Mouse (Mus musculus) stomach, embryonic 16.5 days (tissue): ENCODE results near the gene Tsc2. TPM values are rescaled to one million over a fixed set of nuclear protein-coding genes. Genes with fewer than 3 reads are reported as not detected.

Source experiments
- ATAC-seq: fragments of 200-750 bp; cut with Nextera tagmentation; 2 replicates; pipeline ENCODE4 v1.8.0; 2017; ENCODE audit warnings: moderate number of reproducible peaks, moderate TSS enrichment; ENCODE audit not compliant: insufficient read depth, low FRiP score
- H3K27ac ChIP-seq: fragments of 300-500 bp; sonication (generic); 2 replicates; pipeline ENCODE4 v1.5.1; 2014; ENCODE audit warnings: low read length
- H3K27me3 ChIP-seq: fragments of 300-500 bp; sonication (generic); 2 replicates; pipeline ENCODE4 v1.6.1; 2014; ENCODE audit warnings: low read length, control low read depth, mixed read lengths; ENCODE audit not compliant: control insufficient read depth, insufficient read depth
- H3K36me3 ChIP-seq: fragments of 300-500 bp; sonication (generic); 2 replicates; pipeline ENCODE4 v1.6.1; 2014; ENCODE audit warnings: low read length; ENCODE audit not compliant: control insufficient read depth, insufficient read depth
- H3K4me1 ChIP-seq: fragments of 300-500 bp; sonication (generic); 2 replicates; pipeline ENCODE4 v1.6.1; 2014; ENCODE audit warnings: low read length, control low read depth, mixed read lengths; ENCODE audit not compliant: control insufficient read depth, insufficient read depth
- H3K4me2 ChIP-seq: fragments of 300-500 bp; sonication (generic); 2 replicates; pipeline ENCODE4 v1.6.1; 2014; ENCODE audit warnings: low read depth, low read length, mixed read lengths
- H3K4me3 ChIP-seq: fragments of 300-500 bp; sonication (generic); replicated peaks from 2 replicates; pipeline ENCODE4 v1.5.1; 2014; ENCODE audit warnings: mild to moderate bottlenecking, low read length
- H3K9ac ChIP-seq: fragments of 300-500 bp; sonication (generic); 2 replicates; pipeline ENCODE4 v1.6.1; 2014; ENCODE audit warnings: low read length
- H3K9me3 ChIP-seq: fragments of 300-500 bp; sonication (generic); replicated peaks from 2 replicates; pipeline ENCODE4 v1.6.1; 2016; ENCODE audit warnings: low read length, control low read depth; ENCODE audit not compliant: control insufficient read depth
- WGBS: fragments of 180-500 bp; shearing (Covaris S2); extraction: QIAGEN DNeasy Blood & Tissue Kit; methylation state at CpG from one replicate; pipeline ENCODE4 v1.1.7; 2014; 5-methylcytosine and 5-hydroxymethylcytosine counted together
- polyA plus RNA-seq: library from polyadenylated mRNA; unstranded; fragments of >200 nt; fragmentation: Nextera tagmentation; extraction: Ambion mirVana; gene quantifications from 2 replicates; pipeline ENCODE4 v1.2.1, GENCODE M21; 2015

Tsc2 gene
- polyA plus RNA-seq, 1 experiment from 2014 or later, result 53.1 TPM

DNA sequence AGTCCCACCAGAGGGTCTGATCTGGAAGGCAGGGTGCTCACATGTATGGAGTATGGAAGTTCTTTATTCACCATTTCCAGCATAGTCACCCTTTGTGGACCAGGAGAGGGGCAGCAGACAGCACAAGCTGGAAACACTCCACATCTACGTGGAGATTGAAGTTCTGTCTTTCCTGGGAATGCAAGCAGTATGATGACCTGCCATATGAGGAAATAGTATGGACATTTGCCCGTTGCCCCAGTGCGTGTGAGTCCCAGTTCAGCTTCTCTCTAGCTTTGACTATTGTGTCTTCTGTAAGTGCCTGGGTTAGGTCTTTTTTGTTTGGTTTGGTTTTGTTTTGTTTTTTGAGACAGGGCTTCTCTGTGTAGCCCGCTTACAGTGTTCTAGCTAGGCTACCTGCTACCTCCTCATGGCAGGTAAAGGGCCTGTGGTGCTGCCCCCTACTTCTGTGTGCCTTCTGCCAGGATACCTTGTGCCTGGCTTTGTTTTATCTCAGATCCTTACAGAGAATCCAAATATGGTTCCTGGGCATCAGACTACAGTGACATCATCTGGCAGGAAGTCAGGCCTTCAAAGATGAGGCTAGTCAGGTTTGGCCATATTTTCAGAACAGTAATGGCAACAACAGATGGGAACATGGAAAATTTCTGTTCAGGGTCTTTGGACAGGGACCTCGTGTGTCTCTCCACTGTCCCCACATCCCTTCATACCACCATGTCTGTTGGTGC is 72.0 kb downstream of the Tsc2 start:
- Histone ChIP-seq H3K4me3 (no peak overlapping the region), H3K27me3 (no peaks in the 10 kb centered on the region), H3K4me1 (peaks cover 27% of the 10 kb centered on the region), H3K36me3 (no peaks in the 10 kb centered on the region), H3K27ac (peak overlapping the region; percentile 14; the same call in 1 of the 2 replicates), H3K9me3 (no peaks in the 10 kb centered on the region), H3K9ac (no peak overlapping the region), H3K4me2 (no peak overlapping the region)
- WGBS, result 83% methylated on average over 5 of the region's 5 CpGs
- ATAC-seq, result no peak

DNA sequence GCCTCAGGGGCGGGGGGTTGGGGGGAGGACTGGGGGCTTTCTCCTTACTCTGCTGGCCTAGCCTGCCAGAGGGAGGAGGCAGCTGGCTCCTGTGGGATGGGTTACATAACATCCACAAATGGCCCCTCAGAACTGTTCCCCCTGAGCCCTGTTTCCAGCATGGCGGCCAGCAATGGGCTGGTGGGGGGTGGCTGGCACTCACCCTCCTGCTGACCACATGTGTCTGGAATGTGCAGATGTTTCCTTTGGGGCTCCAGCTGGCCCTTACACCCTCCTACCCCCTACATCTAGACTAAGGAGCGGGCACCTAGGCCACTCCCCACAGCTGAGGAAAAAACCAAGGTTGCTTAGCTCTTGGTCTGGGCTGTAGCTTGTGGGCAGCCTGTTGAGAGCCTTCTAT is 73.3 kb downstream of the Tsc2 start:
- Histone ChIP-seq H3K36me3 (no peaks in the 10 kb centered on the region), H3K9ac (peak overlapping the region; percentile 40; the same call in 1 of the 2 replicates), H3K27me3 (no peaks in the 10 kb centered on the region), H3K4me3 (no peak overlapping the region), H3K27ac (peak overlapping the region; percentile 93), H3K4me2 (peak overlapping the region; percentile 30; the same call in 1 of the 2 replicates), H3K9me3 (no peaks in the 10 kb centered on the region), H3K4me1 (peaks cover 27% of the 10 kb centered on the region)
- ATAC-seq, result peak; percentile 38; the same call in 1 of the 2 replicates
- WGBS, result 40% methylated on average over 3 of the region's 3 CpGs

DNA sequence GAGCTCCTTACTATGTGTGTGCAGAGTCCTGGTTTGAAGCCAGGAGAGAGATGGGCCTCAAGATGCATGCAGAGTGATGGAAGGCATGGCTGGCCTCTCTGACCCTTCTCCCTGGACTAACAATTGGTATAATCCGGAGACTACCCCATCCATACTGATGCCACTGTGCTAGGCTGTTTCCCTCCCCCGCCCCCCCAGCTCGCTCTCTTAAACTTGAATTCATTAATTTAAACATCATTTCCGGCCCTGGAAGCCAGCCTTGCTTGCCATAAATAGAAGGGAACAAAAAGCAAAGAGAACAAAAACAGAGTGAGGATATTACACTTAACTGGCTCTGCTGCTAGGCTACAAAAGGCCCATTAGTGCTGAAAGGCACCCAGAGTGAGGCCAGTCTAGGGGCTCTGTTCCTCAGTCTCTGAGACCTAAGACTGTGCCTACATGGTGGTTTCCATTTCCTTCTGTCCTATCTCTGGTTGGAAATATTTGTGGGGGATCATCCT is 73.8 kb downstream of the Tsc2 start:
- ATAC-seq, result peak; percentile 70; the same call in 1 of the 2 replicates
- peak overlapping the region; percentile 40; the same call in 1 of the 2 replicates for H3K9ac ChIP-seq
- H3K36me3 ChIP-seq, result no peaks in the 10 kb centered on the region
- peak overlapping the region; percentile 30 for H3K4me2 ChIP-seq
- WGBS, result 46% methylated on average over 4 of the region's 4 CpGs
- H3K4me3 ChIP-seq, result no peak overlapping the region
- H3K9me3 ChIP-seq, result no peaks in the 10 kb centered on the region
- H3K27ac ChIP-seq, result peak overlapping the region; percentile 93
- peaks cover 27% of the 10 kb centered on the region for H3K4me1 ChIP-seq
- no peaks in the 10 kb centered on the region for H3K27me3 ChIP-seq

DNA sequence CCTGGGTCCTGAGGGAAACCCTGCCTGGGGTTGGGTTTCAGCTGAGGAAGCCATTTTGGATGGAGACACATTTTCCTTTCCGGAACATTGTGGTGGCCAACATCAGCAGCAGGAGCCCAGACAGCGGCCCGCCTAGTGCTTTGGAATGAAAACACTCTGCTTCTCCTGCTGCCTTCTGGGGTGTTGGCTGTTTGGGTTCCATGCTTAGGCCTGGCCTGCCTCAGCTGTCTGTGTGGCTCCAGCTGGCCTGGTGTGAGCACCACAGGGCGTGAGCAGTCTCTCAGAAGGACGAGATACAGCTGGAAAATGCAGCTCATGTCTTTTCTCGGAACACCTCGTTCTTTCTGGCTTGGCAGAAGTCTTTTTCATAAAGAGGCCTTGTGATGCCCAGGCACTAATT is 75.3 kb downstream of the Tsc2 start:
- 59% methylated on average over 7 of the region's 7 CpGs for whole genome bisulfite sequencing
- Histone ChIP-seq H3K9me3 (no peaks in the 10 kb centered on the region), H3K36me3 (no peaks in the 10 kb centered on the region), H3K9ac (no peak overlapping the region), H3K27me3 (no peaks in the 10 kb centered on the region), H3K4me3 (no peak overlapping the region), H3K27ac (peak overlapping the region; percentile 93), H3K4me1 (peaks cover 30% of the 10 kb centered on the region), H3K4me2 (no peak overlapping the region)
- peak; percentile 65; the same call in 1 of the 2 replicates for ATAC-seq

DNA sequence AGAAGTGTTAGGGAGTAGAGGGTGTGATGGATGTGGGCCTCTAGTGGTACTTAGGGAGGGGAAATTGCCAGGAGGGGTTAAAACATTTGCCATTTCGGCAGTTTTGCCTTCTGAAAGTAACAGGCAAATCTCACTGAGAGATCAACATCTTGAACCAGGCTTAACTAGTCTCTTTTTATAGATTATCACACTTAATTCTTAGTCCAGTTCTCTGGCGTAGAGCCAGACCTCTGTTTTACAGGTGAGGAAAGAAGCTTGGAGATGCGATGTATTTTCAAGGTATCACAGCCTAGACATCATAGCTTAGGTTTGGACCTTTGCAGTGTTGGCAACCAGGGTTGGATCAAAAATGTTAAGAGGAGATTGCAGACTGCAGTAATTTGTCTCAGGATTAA is 81.4 kb downstream of the Tsc2 start:
- WGBS, result 41% methylated on average over 3 of the region's 3 CpGs
- H3K27ac ChIP-seq, result peak overlapping the region; percentile 97
- no peak for ATAC-seq
- peak overlapping the region; percentile 75 for H3K4me2 ChIP-seq
- H3K9me3 ChIP-seq, result no peaks in the 10 kb centered on the region
- H3K36me3 ChIP-seq, result no peaks in the 10 kb centered on the region
- peaks cover 29% of the 10 kb centered on the region for H3K4me1 ChIP-seq
- no peaks in the 10 kb centered on the region for H3K27me3 ChIP-seq
- H3K4me3 ChIP-seq, result peak overlapping the region; percentile 84
- peak overlapping the region; percentile 97 for H3K9ac ChIP-seq

DNA sequence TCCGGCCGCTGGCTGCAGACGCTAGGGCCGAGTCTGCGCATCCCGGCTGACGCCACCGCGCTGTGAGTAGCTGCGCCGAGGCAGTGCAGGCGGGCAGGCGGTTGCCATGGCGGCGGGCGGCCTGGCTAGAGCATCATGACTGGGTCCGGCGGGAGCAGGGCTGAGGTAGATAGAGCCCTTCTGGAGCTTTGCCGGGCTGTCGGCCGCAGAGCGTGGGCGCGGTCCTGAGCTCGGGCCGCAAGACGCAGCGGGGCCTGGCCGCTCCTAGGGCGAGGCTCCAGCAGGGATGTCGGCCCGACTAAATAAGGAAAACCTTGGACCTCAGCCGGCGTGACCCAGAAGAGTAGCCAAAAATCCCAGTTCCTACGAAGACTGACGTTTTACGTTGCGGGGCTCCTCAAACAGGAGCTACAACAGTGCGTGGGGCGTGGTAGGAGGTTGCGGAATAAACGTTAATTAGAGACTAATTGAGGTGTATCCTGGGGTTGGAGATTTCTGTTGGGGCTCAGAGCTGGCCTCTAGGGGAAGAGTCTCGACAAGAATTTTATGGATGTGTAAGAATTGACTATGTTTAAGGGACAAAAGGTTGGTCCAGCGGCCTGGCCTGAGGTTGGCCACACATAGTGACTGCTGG is 81.9 kb downstream of the Tsc2 start:
- H3K9ac ChIP-seq, result peak overlapping the region; percentile 97
- under 1% methylated on average over 44 of the region's 44 CpGs for WGBS

DNA sequence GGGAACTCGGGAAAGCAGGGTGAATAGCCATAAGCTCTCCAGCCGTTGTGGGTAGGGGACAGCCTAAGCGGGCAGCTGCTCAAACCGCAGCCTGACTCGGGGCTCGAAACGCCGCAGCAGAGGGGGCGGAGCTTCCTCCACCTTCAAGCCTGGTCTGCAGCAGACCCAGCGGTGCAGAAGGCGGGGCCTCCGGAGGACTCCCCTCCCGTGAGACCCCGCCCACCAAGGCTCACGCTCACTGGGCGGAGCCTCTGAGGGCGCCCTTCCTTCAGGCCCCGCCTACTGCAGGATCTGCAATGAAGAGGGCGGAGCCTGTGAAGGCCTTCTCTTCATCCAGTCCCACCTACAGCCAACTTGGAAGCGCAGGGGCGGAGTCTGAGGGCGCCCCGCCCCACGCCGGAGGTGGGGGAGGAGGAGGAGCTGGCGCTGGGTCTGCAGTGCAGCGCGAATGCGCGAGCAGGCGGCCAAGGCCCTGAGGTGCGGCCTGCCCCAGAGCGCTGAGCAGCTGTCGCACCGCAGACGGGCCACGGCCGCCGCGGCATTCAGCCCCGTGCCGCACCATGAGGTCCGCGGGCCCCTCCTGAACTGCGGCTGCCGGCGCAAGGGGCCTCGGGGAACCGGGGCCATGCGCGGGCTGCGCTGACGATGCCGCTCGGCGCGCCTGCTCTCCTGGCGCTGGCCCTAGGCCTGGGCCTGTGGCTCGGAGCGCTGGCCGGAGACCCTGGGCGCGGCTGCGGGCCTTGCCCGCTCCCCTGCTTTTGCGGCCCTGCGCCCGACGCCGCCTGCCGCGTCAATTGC is 82.6 kb downstream of the Tsc2 start, which contains the start of gene Pkd1:
Pkd1 (plus strand) TSS at position 217 of the 798 bp plus-strand sequence.
- WGBS, result under 1% methylated on average over 63 of the region's 72 CpGs

More for the DNA sequence above, 81.9 kb downstream of the Tsc2 start:
- H3K4me1 ChIP-seq, result peaks cover 29% of the 10 kb centered on the region
- H3K27me3 ChIP-seq, result no peaks in the 10 kb centered on the region
- H3K27ac ChIP-seq, result peak overlapping the region; percentile 97
- peak overlapping the region; percentile 84 for H3K4me3 ChIP-seq
- no peaks in the 10 kb centered on the region for H3K36me3 ChIP-seq
- peak; percentile 46 for ATAC-seq
- H3K4me2 ChIP-seq, result peak overlapping the region; percentile 75
- H3K9me3 ChIP-seq, result no peaks in the 10 kb centered on the region

DNA sequence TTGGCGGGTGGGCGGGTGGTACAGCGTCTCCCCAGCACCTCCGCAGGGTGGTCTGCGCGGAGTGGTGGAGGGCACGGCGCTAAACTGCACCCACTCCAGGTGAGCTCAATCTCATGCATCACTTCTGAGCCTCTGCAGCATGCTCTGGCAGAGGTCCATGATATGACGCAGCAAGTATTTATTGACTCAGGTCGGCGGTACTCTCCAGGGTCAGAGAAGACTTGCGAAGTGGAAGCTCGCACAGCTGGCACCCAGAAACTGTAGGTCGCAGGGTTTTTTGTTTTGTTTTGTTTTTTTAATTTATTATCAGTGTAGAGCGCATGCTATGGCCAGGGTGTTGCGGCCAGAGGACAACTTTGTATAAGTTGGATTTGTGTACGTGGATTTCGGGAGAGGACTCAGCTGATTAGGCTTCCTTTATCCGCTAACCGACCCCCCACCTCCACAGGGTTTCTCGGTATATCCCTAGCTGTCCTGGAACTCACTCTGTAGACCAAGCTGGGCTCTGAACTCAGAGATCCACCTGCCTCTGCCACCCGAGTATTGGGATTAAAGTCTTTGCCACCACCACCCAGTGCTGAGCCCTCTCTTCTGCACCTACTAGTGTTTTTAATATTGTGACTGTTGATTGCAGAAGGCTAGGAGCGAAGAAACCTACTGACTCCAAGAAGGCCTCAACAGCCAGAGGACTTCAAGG is 83.4 kb downstream of the Tsc2 start:
- WGBS, result 2% methylated on average over 23 of the region's 23 CpGs
- no peaks in the 10 kb centered on the region for H3K9me3 ChIP-seq
- H3K4me2 ChIP-seq, result peak overlapping the region; percentile 75
- peak overlapping the region; percentile 84 for H3K4me3 ChIP-seq
- peaks cover 29% of the 10 kb centered on the region for H3K4me1 ChIP-seq
- H3K36me3 ChIP-seq, result no peaks in the 10 kb centered on the region
- H3K27me3 ChIP-seq, result no peaks in the 10 kb centered on the region
- H3K9ac ChIP-seq, result peak overlapping the region; percentile 60
- ATAC-seq, result no peak
- H3K27ac ChIP-seq, result peak overlapping the region; percentile 73

More for the DNA sequence above, 82.6 kb downstream of the Tsc2 start, which contains the start of gene Pkd1:
- peak; percentile 97 for ATAC-seq
- Histone ChIP-seq H3K27me3 (no peaks in the 10 kb centered on the region), H3K4me1 (peaks cover 29% of the 10 kb centered on the region), H3K9me3 (no peaks in the 10 kb centered on the region), H3K27ac (peak within 1 kb of the TSS; percentile 97), H3K4me2 (peak within 1 kb of the TSS; percentile 75), H3K9ac (peak within 1 kb of the TSS; percentile 97), H3K36me3 (no peaks in the 10 kb centered on the region), H3K4me3 (peak within 1 kb of the TSS; percentile 84)
